Mouse (Mus musculus): Measurements from ENCODE around the gene Gen1.

- TF ChIP-seq CTCF (IDR thresholded peaks at IDR 0.05; ENCODE audit: borderline replicate concordance, insufficient read depth, low read length) (no peak), POLR2A (IDR thresholded peaks at IDR 0.05; ENCODE audit: low read depth, low read length) (no peak)
These were observed 61.6 kb downstream of the Gen1 start for GRCm38 (mm10) chr12:11203694-11204665.

Measured in embryonic fibroblast, embryonic 13.5 days (primary cell).